Mouse (Mus musculus) liver, adult 2 months (tissue): ENCODE measurements around the gene Slc7a11.

Source experiments
- CTCF ChIP-seq: fragments of 200-500 bp; IDR thresholded peaks from 2 replicates; pipeline ENCODE4 v1.5.1; 2011; ENCODE audit warnings: low read depth, low read length, control low read depth
- POLR2A ChIP-seq: fragments of 200-500 bp; IDR thresholded peaks from 2 replicates; pipeline ENCODE4 v1.6.1; 2011; ENCODE audit warnings: low read length, control low read depth; ENCODE audit not compliant: insufficient read depth; ENCODE audit errors: extremely low read depth

GRCm38 (mm10) chr3:50275023-50275422 lies 168.4 kb downstream of the Slc7a11 start:
- TF ChIP-seq CTCF = no peak
- TF ChIP-seq POLR2A = no peak
